Mouse (Mus musculus): ENCODE data around the gene Tmprss11a. TPM values are rescaled to one million over a fixed set of nuclear protein-coding genes. Genes with fewer than 3 reads are reported as not detected.

Gene Tmprss11a
- 0.12 TPM in 1 of 2 replicates, not detected in the other for total RNA-seq (2017)

GRCm38 (mm10) chr5:86468890-86469289, at the start of gene Tmprss11a:
Gene Tmprss11a (minus strand): TSS chr5:86468990.
- no peak for ATAC-seq (ENCODE audit: extremely low read depth, insufficient number of reproducible peaks, low FRiP score, poor library complexity, severe bottlenecking)

DNA sequence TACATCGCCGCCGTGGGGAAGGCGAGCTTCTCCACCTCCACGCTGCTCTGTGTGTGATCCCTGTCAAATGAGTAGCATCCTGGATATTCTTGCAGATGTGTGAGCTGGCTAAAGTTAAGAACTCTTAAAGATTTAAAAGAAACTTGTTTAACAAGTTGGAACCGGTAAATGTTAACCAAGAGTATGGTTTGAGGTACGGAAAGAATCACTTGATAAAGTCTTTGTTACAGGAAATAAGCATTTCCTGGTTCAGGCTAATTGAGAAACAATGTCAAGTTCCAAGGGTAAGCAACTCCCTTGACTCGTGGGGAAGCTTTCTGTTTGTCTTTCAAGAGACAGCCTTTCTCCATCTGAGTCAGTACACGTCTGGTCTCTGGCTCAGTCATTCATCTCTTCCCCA, 49.7 kb upstream of the Tmprss11a start, which contains the start of gene Tmprss11g:
Tmprss11g (minus strand) TSS at position 101 of the 400 bp plus-strand sequence.
- ATAC-seq (ENCODE audit: extremely low read depth, insufficient number of reproducible peaks, low FRiP score, poor library complexity, severe bottlenecking) = no peak

DNA sequence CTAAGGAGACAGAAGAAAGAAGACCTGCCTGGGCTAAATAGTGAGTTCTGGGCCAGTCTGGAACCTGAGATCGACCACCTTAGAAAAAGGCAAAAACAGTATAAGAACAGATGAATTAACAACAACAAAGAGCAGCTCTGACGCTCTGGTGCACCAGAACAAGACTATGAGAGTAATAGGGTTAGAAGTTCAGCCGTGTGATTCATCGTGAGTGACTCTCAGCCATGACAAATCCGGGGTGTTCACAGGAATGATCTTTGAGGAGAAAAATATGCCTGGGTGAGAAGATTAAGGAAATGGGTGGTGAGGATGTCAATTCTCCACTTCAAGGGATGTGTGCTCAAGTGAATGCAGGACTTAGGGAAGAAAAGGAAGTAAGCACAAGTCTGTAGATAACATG, 42.7 kb upstream of the Tmprss11a start:
- no peak for ATAC-seq (ENCODE audit: extremely low read depth, insufficient number of reproducible peaks, low FRiP score, poor library complexity, severe bottlenecking)

DNA sequence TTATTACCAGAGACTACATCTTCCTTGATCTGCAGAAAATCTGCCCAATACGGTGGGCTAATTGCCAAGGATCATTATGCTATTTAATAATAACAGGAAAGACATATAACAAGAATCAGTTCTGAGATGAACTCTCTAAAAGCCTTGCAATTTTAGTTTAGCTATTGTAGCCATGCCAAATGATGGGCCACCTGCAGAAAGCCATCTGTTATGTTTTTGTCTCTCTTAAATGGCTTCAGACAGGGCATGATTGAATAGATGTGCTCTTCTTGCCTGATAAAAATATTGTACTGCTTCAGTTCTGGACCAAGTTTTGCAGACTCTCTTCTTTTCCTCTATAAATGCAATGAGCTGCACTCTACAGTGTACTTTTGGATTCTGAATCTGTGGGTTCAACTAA, 24.7 kb upstream of the Tmprss11a start:
- no peak for ATAC-seq (ENCODE audit: extremely low read depth, insufficient number of reproducible peaks, low FRiP score, poor library complexity, severe bottlenecking)

GRCm38 (mm10) chr5:86482562-86482961, 13.8 kb upstream of the Tmprss11a start:
- ATAC-seq (ENCODE audit: extremely low read depth, insufficient number of reproducible peaks, low FRiP score, poor library complexity, severe bottlenecking) = no peak

GRCm38 (mm10) chr5:86482031-86482430, 13.2 kb upstream of the Tmprss11a start:
- no peak for ATAC-seq (ENCODE audit: extremely low read depth, insufficient number of reproducible peaks, low FRiP score, poor library complexity, severe bottlenecking)

DNA sequence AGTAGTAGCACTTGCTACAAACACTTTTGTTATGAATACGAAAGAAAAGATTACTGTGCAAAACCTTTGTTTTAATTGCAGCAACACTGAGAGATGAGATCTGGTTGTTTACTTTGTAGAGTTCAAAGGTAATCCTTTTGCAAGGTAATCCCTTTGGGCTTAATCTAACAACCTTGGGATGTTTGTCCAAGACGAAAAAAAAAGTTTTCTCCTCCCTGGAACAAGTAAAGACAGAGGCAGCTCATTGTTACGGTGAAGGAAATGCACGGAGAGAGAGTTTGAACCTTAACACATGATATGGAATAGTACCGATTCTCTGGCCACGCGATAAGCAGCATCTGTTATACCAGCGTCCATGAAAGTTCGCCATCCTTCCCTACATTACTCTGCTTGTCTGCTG, 5.1 kb upstream of the Tmprss11a start:
- ATAC-seq (ENCODE audit: extremely low read depth, insufficient number of reproducible peaks, low FRiP score, poor library complexity, severe bottlenecking) = no peak

GRCm38 (mm10) chr5:86439306-86439705, 29.5 kb downstream of the Tmprss11a start:
- no peak for ATAC-seq (ENCODE audit: extremely low read depth, insufficient number of reproducible peaks, low FRiP score, poor library complexity, severe bottlenecking)

GRCm38 (mm10) chr5:86438548-86438947, 30.2 kb downstream of the Tmprss11a start:
- no peak for ATAC-seq (ENCODE audit: extremely low read depth, insufficient number of reproducible peaks, low FRiP score, poor library complexity, severe bottlenecking)

DNA sequence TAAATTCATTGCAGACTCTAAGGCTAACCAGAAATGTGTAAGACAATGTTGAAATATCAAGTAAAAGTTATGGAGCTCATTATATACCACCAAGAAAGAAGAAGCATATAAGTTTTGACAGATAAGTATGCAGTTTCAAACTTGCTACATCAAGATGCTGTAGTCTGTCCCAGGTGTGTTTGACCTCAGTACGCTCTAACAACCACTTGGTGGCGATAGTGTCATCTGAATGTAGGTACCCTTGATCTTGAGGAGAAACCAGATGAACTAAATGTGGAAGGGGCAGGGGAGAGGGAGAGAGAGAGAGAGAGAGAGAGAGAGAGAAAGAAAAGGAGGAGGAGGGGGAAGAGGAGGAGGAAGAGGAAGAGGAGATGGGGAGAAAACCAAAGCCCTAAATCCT, 36.1 kb downstream of the Tmprss11a start:
- no peak for ATAC-seq (ENCODE audit: extremely low read depth, insufficient number of reproducible peaks, low FRiP score, poor library complexity, severe bottlenecking)

GRCm38 (mm10) chr5:86431096-86431495, 37.7 kb downstream of the Tmprss11a start:
- no peak for ATAC-seq (ENCODE audit: extremely low read depth, insufficient number of reproducible peaks, low FRiP score, poor library complexity, severe bottlenecking)

GRCm38 (mm10) chr5:86421323-86422028, 47.3 kb downstream of the Tmprss11a start:
- ATAC-seq (ENCODE audit: extremely low read depth, insufficient number of reproducible peaks, low FRiP score, poor library complexity, severe bottlenecking) = no peak

GRCm38 (mm10) chr5:86419494-86419893, 49.3 kb downstream of the Tmprss11a start:
- ATAC-seq (ENCODE audit: extremely low read depth, insufficient number of reproducible peaks, low FRiP score, poor library complexity, severe bottlenecking) = no peak

DNA sequence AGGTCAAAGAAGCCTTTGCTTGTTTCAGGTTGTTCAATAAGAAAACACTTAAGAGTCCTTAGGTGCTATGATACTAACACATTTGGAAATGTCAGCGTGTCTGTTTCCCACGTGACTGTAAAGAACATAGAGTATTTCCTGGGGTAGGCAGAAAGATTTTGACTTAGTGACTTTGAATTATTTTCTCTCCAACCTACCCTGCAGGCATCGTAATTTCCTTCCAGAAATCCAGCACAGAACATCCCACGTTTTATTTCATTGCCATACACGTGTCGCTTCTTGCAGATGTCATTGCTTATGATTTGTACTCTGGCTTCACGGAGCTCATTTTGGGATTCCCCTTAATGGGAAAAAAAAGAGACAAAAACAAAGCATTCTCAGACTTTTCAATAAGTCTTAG, 54.5 kb downstream of the Tmprss11a start:
- no peak for ATAC-seq (ENCODE audit: extremely low read depth, insufficient number of reproducible peaks, low FRiP score, poor library complexity, severe bottlenecking)

GRCm38 (mm10) chr5:86410815-86411214, 58.0 kb downstream of the Tmprss11a start:
- ATAC-seq (ENCODE audit: extremely low read depth, insufficient number of reproducible peaks, low FRiP score, poor library complexity, severe bottlenecking) = no peak

GRCm38 (mm10) chr5:86407941-86408340, 60.8 kb downstream of the Tmprss11a start:
- ATAC-seq (ENCODE audit: extremely low read depth, insufficient number of reproducible peaks, low FRiP score, poor library complexity, severe bottlenecking) = no peak

- ATAC-seq (ENCODE audit: extremely low read depth, insufficient number of reproducible peaks, low FRiP score, poor library complexity, severe bottlenecking) = no peak
Observed at GRCm38 (mm10) chr5:86407191-86407590, 61.6 kb downstream of the Tmprss11a start.

- ATAC-seq (ENCODE audit: extremely low read depth, insufficient number of reproducible peaks, low FRiP score, poor library complexity, severe bottlenecking) = no peak
Observed at GRCm38 (mm10) chr5:86373320-86373719, 95.5 kb downstream of the Tmprss11a start, which contains the start of gene Tmprss11d. Gene Tmprss11d (minus strand): TSS chr5:86373420.
